Mouse (Mus musculus): ENCODE measurements at regions not wholly inside any gene's neighbourhood (a gene's known extent, or its start where the extent isn't known, plus 50 kb on each side); places are given as distances from the start of the nearest gene placed in this dataset.

DNA sequence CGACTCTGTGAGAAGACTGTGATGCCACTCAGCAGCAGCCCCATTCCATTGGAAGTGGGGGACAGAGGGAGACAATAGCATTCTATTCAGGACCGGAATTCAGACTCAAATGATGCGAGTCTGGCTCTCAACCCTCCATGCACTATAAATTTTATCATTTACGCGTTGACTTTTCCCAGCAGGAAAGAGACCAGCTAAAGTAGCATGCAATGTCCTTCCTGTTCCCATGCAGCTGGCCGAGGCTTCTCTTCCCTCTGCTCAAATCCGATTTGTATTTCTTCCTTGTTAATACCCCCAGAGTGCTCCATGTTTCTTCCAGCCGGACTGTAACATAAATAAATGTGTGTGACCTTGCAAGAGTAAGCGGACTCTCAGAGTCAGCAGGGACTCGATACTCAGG, 376.4 kb upstream of the Tnp1 start:
- TF ChIP-seq CTCF (IDR thresholded peaks at IDR 0.05; ENCODE audit: low read depth, low read length) (no peak), POLR2A (IDR thresholded peaks at IDR 0.05; ENCODE audit: extremely low read depth, insufficient read depth, low read length) (no peak)

All from liver, adult 2 months (tissue).